Mouse (Mus musculus): ENCODE data around the gene Srp9. TPM values are rescaled to one million over a fixed set of nuclear protein-coding genes. Genes with fewer than 3 reads are reported as not detected.

Srp9 gene
- total RNA-seq, 1 experiment, result 86.7 TPM

GRCm38 (mm10) chr1:182107251-182107650 is 17.3 kb upstream of the Srp9 start:
- in situ Hi-C loops (cut with MboI; ENCODE audit: low sequenced_read_pairs in 2 of 2, unreplicated experiment in 2 of 2), result no loop called here
- H3K27ac ChIP-seq (ENCODE audit: insufficient read depth, low read depth, low read length, poor library complexity, severe bottlenecking), result no peak overlapping the region
- H3K4me3 ChIP-seq (ENCODE audit: insufficient read depth in 1 of 2, low read depth in 1 of 2, low read length in 2 of 2, poor library complexity in 1 of 2, severe bottlenecking in 1 of 2), result no peak overlapping the region
- H3K36me3 ChIP-seq (ENCODE audit: control insufficient read depth, insufficient read depth, low read length, poor library complexity, severe bottlenecking), result no peaks in the 10 kb centered on the region
- no peak for DNase-seq (ENCODE audit: low read depth, low spot score)
- H3K9ac ChIP-seq (ENCODE audit: insufficient read depth, low read depth, low read length, poor library complexity, severe bottlenecking), result no peak overlapping the region
- TF ChIP-seq ZNF384 (IDR thresholded peaks at IDR 0.05; ENCODE audit: low read depth, low read length) (no peak), CHD2 (IDR thresholded peaks at IDR 0.05; ENCODE audit: low read depth, low read length) (no peak), HCFC1 (IDR thresholded peaks at IDR 0.05; ENCODE audit: borderline replicate concordance, insufficient read depth, low read length) (no peak), MAFK (IDR thresholded peaks at IDR 0.05; ENCODE audit: insufficient read depth, low read depth, low read length) (no peak), ZC3H11A (IDR thresholded peaks at IDR 0.05; ENCODE audit: borderline replicate concordance, low read depth, low read length) (no peak)
- H3K9me3 ChIP-seq (ENCODE audit: control insufficient read depth, insufficient read depth, low read depth, low read length), result no peaks in the 10 kb centered on the region
- H3K4me1 ChIP-seq (ENCODE audit: control insufficient read depth in 2 of 2, insufficient read depth in 2 of 2, low read length in 2 of 2, poor library complexity in 1 of 2), result peaks cover 15 to 21% of the 10 kb centered on the region in 2 experiments

GRCm38 (mm10) chr1:182108397-182109099 is 16.0 kb upstream of the Srp9 start:
- Histone ChIP-seq H3K27ac (ENCODE audit: insufficient read depth, low read depth, low read length, poor library complexity, severe bottlenecking) (no peak overlapping the region), H3K9me3 (ENCODE audit: control insufficient read depth, insufficient read depth, low read depth, low read length) (no peaks in the 10 kb centered on the region), H3K9ac (ENCODE audit: insufficient read depth, low read depth, low read length, poor library complexity, severe bottlenecking) (no peak overlapping the region), H3K36me3 (ENCODE audit: control insufficient read depth, insufficient read depth, low read length, poor library complexity, severe bottlenecking) (no peaks in the 10 kb centered on the region), H3K4me3 (ENCODE audit: insufficient read depth in 1 of 2, low read depth in 1 of 2, low read length in 2 of 2, poor library complexity in 1 of 2, severe bottlenecking in 1 of 2) (no peak overlapping the region), H3K4me1 (ENCODE audit: control insufficient read depth in 2 of 2, insufficient read depth in 2 of 2, low read length in 2 of 2, poor library complexity in 1 of 2) (peaks cover 20 to 22% of the 10 kb centered on the region in 2 experiments)
- in situ Hi-C loops (cut with MboI; ENCODE audit: low sequenced_read_pairs in 2 of 2, unreplicated experiment in 2 of 2), result no loop called here
- no peak for DNase-seq (ENCODE audit: low read depth, low spot score)
- no peak for TF ChIP-seq HCFC1 (IDR thresholded peaks at IDR 0.05; ENCODE audit: borderline replicate concordance, insufficient read depth, low read length)
- TF ChIP-seq ZC3H11A (IDR thresholded peaks at IDR 0.05; ENCODE audit: borderline replicate concordance, low read depth, low read length), result no peak
- no peak for TF ChIP-seq CHD2 (IDR thresholded peaks at IDR 0.05; ENCODE audit: low read depth, low read length)
- TF ChIP-seq ZNF384 (IDR thresholded peaks at IDR 0.05; ENCODE audit: low read depth, low read length), result no peak
- TF ChIP-seq MAFK (IDR thresholded peaks at IDR 0.05; ENCODE audit: insufficient read depth, low read depth, low read length), result no peak

GRCm38 (mm10) chr1:182110185-182110584 is 14.4 kb upstream of the Srp9 start:
- no peaks in the 10 kb centered on the region for H3K9me3 ChIP-seq (ENCODE audit: control insufficient read depth, insufficient read depth, low read depth, low read length)
- no peak overlapping the region for H3K9ac ChIP-seq (ENCODE audit: insufficient read depth, low read depth, low read length, poor library complexity, severe bottlenecking)
- peaks cover 17 to 24% of the 10 kb centered on the region in 2 experiments for H3K4me1 ChIP-seq (ENCODE audit: control insufficient read depth in 2 of 2, insufficient read depth in 2 of 2, low read length in 2 of 2, poor library complexity in 1 of 2)
- H3K27ac ChIP-seq (ENCODE audit: insufficient read depth, low read depth, low read length, poor library complexity, severe bottlenecking), result no peak overlapping the region
- no peaks in the 10 kb centered on the region for H3K36me3 ChIP-seq (ENCODE audit: control insufficient read depth, insufficient read depth, low read length, poor library complexity, severe bottlenecking)
- in situ Hi-C loops (cut with MboI; ENCODE audit: low sequenced_read_pairs in 2 of 2, unreplicated experiment in 2 of 2), result loop anchor here in 1 of 2 experiments (10.0 kb wide), 1 partner anchor 215 kb away; no protein-coding TSS in a partner anchor
- no peak for DNase-seq (ENCODE audit: low read depth, low spot score)
- TF ChIP-seq CHD2 (IDR thresholded peaks at IDR 0.05; ENCODE audit: low read depth, low read length) (no peak), ZNF384 (IDR thresholded peaks at IDR 0.05; ENCODE audit: low read depth, low read length) (no peak), ZC3H11A (IDR thresholded peaks at IDR 0.05; ENCODE audit: borderline replicate concordance, low read depth, low read length) (no peak), MAFK (IDR thresholded peaks at IDR 0.05; ENCODE audit: insufficient read depth, low read depth, low read length) (no peak), HCFC1 (IDR thresholded peaks at IDR 0.05; ENCODE audit: borderline replicate concordance, insufficient read depth, low read length) (no peak)
- no peak overlapping the region for H3K4me3 ChIP-seq (ENCODE audit: insufficient read depth in 1 of 2, low read depth in 1 of 2, low read length in 2 of 2, poor library complexity in 1 of 2, severe bottlenecking in 1 of 2)

GRCm38 (mm10) chr1:182110708-182111385 is 13.7 kb upstream of the Srp9 start:
- in situ Hi-C loops (cut with MboI; ENCODE audit: low sequenced_read_pairs in 2 of 2, unreplicated experiment in 2 of 2), result loop anchor here in 1 of 2 experiments (10.0 kb wide), 1 partner anchor 216 kb away; no protein-coding TSS in a partner anchor
- no peak for TF ChIP-seq HCFC1 (IDR thresholded peaks at IDR 0.05; ENCODE audit: borderline replicate concordance, insufficient read depth, low read length)
- no peak for TF ChIP-seq CHD2 (IDR thresholded peaks at IDR 0.05; ENCODE audit: low read depth, low read length)
- TF ChIP-seq MAFK (IDR thresholded peaks at IDR 0.05; ENCODE audit: insufficient read depth, low read depth, low read length), result no peak
- no peak for TF ChIP-seq ZC3H11A (IDR thresholded peaks at IDR 0.05; ENCODE audit: borderline replicate concordance, low read depth, low read length)
- no peak for TF ChIP-seq ZNF384 (IDR thresholded peaks at IDR 0.05; ENCODE audit: low read depth, low read length)
- no peaks in the 10 kb centered on the region for H3K9me3 ChIP-seq (ENCODE audit: control insufficient read depth, insufficient read depth, low read depth, low read length)
- peaks cover 18 to 19% of the 10 kb centered on the region in 2 experiments for H3K4me1 ChIP-seq (ENCODE audit: control insufficient read depth in 2 of 2, insufficient read depth in 2 of 2, low read length in 2 of 2, poor library complexity in 1 of 2)
- no peak overlapping the region for H3K9ac ChIP-seq (ENCODE audit: insufficient read depth, low read depth, low read length, poor library complexity, severe bottlenecking)
- no peak overlapping the region for H3K4me3 ChIP-seq (ENCODE audit: insufficient read depth in 1 of 2, low read depth in 1 of 2, low read length in 2 of 2, poor library complexity in 1 of 2, severe bottlenecking in 1 of 2)
- DNase-seq (ENCODE audit: low read depth, low spot score), result no peak
- no peaks in the 10 kb centered on the region for H3K36me3 ChIP-seq (ENCODE audit: control insufficient read depth, insufficient read depth, low read length, poor library complexity, severe bottlenecking)
- H3K27ac ChIP-seq (ENCODE audit: insufficient read depth, low read depth, low read length, poor library complexity, severe bottlenecking), result no peak overlapping the region
